Mouse (Mus musculus): Measurements from ENCODE around the gene Cpsf6.

GRCm38 (mm10) chr10:117383941-117384340 lies 4.1 kb upstream of the Cpsf6 start:
- TF ChIP-seq CTCF (IDR thresholded peaks at IDR 0.05; ENCODE audit: control insufficient read depth, insufficient read depth, insufficient read length) (no peak), MAX (IDR thresholded peaks at IDR 0.05) (no peak), MYOG (IDR thresholded peaks at IDR 0.05; ENCODE audit: control insufficient read depth, extremely low read depth, insufficient read length) (no peak), USF1 (IDR thresholded peaks at IDR 0.05; ENCODE audit: low read depth) (no peak), MYOD1 (IDR thresholded peaks at IDR 0.05; ENCODE audit: control insufficient read depth, insufficient read length, low read depth) (no peak), CEBPB (IDR thresholded peaks at IDR 0.05; ENCODE audit: low read depth) (no peak), FOSL1 (IDR thresholded peaks at IDR 0.05; ENCODE audit: insufficient read depth, low read length, poor library complexity, severe bottlenecking) (no peak)

Data from C2C12 (cell line).